Mouse (Mus musculus): ENCODE data around the gene Tapbp. TPM values are rescaled to one million over a fixed set of nuclear protein-coding genes. Genes with fewer than 3 reads are reported as not detected.

The Tapbp gene
- polyA plus RNA-seq, 1 experiment from 2014 or later: 31.4 TPM

- Histone ChIP-seq H3K4me2 (peak overlapping the region; percentile 100), H3K36me3 (ENCODE audit: insufficient read depth) (peaks cover 27% of the 10 kb centered on the region), H3K27ac (ENCODE audit: low read depth) (peak overlapping the region; percentile 88), H3K9ac (peak overlapping the region; percentile 65), H3K27me3 (ENCODE audit: insufficient read depth, low read length) (no peaks in the 10 kb centered on the region), H3K4me3 (ENCODE audit: low read depth, low read length) (peak overlapping the region; percentile 69), H3K9me3 (ENCODE audit: low read depth, low read length) (no peaks in the 10 kb centered on the region), H3K4me1 (ENCODE audit: insufficient read depth) (no peaks in the 10 kb centered on the region; the same call in 1 of the 2 replicates)
- ATAC-seq (ENCODE audit: insufficient read depth): peak; percentile 69
- under 1% methylated on average over 44 of the region's 44 CpGs for WGBS
- DNase-seq: peak; percentile 68
- no peak for TF ChIP-seq CTCF (IDR thresholded peaks at IDR 0.05; ENCODE audit: low read depth)
These were observed 7.2 kb upstream of the Tapbp start for GRCm38 (mm10) chr17:33908331-33909076.

- under 1% methylated on average over 67 of the region's 68 CpGs for WGBS
- H3K4me3 ChIP-seq (ENCODE audit: low read depth, low read length): peak within 1 kb of the TSS; percentile 69
- H3K9me3 ChIP-seq (ENCODE audit: low read depth, low read length): no peaks in the 10 kb centered on the region
- H3K9ac ChIP-seq: peak within 1 kb of the TSS; percentile 86
- peak within 1 kb of the TSS; percentile 93 for H3K27ac ChIP-seq (ENCODE audit: low read depth)
- H3K27me3 ChIP-seq (ENCODE audit: insufficient read depth, low read length): no peaks in the 10 kb centered on the region
- H3K36me3 ChIP-seq (ENCODE audit: insufficient read depth): peaks cover 35% of the 10 kb centered on the region
- DNase-seq (peak; percentile 99), ATAC-seq (ENCODE audit: insufficient read depth) (peak; percentile 97)
- peak within 1 kb of the TSS; percentile 100 for H3K4me2 ChIP-seq
- no peak for TF ChIP-seq CTCF (IDR thresholded peaks at IDR 0.05; ENCODE audit: low read depth)
- no peaks in the 10 kb centered on the region; the same call in 1 of the 2 replicates for H3K4me1 ChIP-seq (ENCODE audit: insufficient read depth)
These were observed 6.4 kb upstream of the Tapbp start, which contains the start of gene Daxx for GRCm38 (mm10) chr17:33909077-33909868. TSS of gene Daxx (plus strand) at chr17:33909414.

- H3K27me3 ChIP-seq (ENCODE audit: insufficient read depth, low read length): no peaks in the 10 kb centered on the region
- H3K9me3 ChIP-seq (ENCODE audit: low read depth, low read length): no peaks in the 10 kb centered on the region
- peak; percentile 57 for DNase-seq
- TF ChIP-seq CTCF (IDR thresholded peaks at IDR 0.05; ENCODE audit: low read depth): no peak
- 0% methylated on average over 14 of the region's 14 CpGs for WGBS
- no peak; the same call in 1 of the 2 replicates for ATAC-seq (ENCODE audit: insufficient read depth)
- peak overlapping the region; percentile 69 for H3K4me3 ChIP-seq (ENCODE audit: low read depth, low read length)
- H3K4me1 ChIP-seq (ENCODE audit: insufficient read depth): no peaks in the 10 kb centered on the region; the same call in 1 of the 2 replicates
- H3K36me3 ChIP-seq (ENCODE audit: insufficient read depth): peaks cover 41% of the 10 kb centered on the region
- H3K4me2 ChIP-seq: peak overlapping the region; percentile 100
- peak overlapping the region; percentile 93 for H3K27ac ChIP-seq (ENCODE audit: low read depth)
- H3K9ac ChIP-seq: peak overlapping the region; percentile 86
These were observed 5.8 kb upstream of the Tapbp start for GRCm38 (mm10) chr17:33909869-33910250.

- Histone ChIP-seq H3K4me1 (ENCODE audit: insufficient read depth) (no peaks in the 10 kb centered on the region; the same call in 1 of the 2 replicates), H3K27ac (ENCODE audit: low read depth) (no peak overlapping the region), H3K27me3 (ENCODE audit: insufficient read depth, low read length) (no peaks in the 10 kb centered on the region), H3K4me2 (peak overlapping the region; percentile 100), H3K9me3 (ENCODE audit: low read depth, low read length) (no peaks in the 10 kb centered on the region), H3K9ac (peak overlapping the region; percentile 86), H3K36me3 (ENCODE audit: insufficient read depth) (peaks cover 45% of the 10 kb centered on the region), H3K4me3 (ENCODE audit: low read depth, low read length) (peak overlapping the region; percentile 69)
- ATAC-seq (ENCODE audit: insufficient read depth) (no peak), DNase-seq (no peak)
- 41% methylated on average over 11 of the region's 11 CpGs for WGBS
- TF ChIP-seq CTCF (IDR thresholded peaks at IDR 0.05; ENCODE audit: low read depth): peak; percentile 19; the same call in 1 of the 2 replicates
These were observed 5.2 kb upstream of the Tapbp start for GRCm38 (mm10) chr17:33910346-33911051.

GRCm38 (mm10) chr17:33911052-33911812 is 4.5 kb upstream of the Tapbp start:
- H3K4me1 ChIP-seq (ENCODE audit: insufficient read depth): no peaks in the 10 kb centered on the region; the same call in 1 of the 2 replicates
- WGBS: 83% methylated on average over 31 of the region's 31 CpGs
- TF ChIP-seq CTCF (IDR thresholded peaks at IDR 0.05; ENCODE audit: low read depth): no peak
- no peak overlapping the region for H3K4me3 ChIP-seq (ENCODE audit: low read depth, low read length)
- H3K9ac ChIP-seq: no peak overlapping the region
- ATAC-seq (ENCODE audit: insufficient read depth) (no peak), DNase-seq (no peak)
- H3K27ac ChIP-seq (ENCODE audit: low read depth): no peak overlapping the region
- no peak overlapping the region for H3K4me2 ChIP-seq
- H3K36me3 ChIP-seq (ENCODE audit: insufficient read depth): peaks cover 45% of the 10 kb centered on the region
- no peaks in the 10 kb centered on the region for H3K27me3 ChIP-seq (ENCODE audit: insufficient read depth, low read length)
- H3K9me3 ChIP-seq (ENCODE audit: low read depth, low read length): no peaks in the 10 kb centered on the region

DNA sequence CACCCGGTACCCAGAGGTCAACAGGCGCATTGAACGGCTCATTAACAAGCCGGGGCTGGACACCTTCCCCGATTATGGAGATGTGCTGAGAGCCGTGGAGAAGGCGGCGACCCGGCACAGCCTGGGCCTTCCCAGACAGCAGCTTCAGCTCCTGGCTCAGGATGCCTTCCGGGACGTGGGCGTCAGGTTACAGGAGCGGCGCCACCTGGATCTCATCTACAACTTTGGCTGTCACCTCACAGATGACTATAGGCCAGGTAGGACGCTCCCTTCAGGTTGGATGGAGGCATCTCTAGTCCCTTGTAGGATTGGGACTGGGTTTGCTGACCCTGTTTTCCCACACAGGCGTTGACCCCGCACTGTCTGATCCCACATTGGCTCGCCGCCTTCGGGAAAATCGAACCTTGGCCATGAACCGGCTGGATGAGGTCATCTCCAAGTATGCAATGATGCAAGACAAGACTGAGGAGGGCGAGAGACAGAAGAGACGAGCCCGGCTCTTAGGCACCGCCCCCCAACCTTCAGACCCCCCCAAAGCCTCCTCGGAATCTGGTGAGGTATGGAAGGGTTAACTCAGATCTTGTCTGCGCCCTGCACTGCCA is 3.8 kb upstream of the Tapbp start:
- 86% methylated on average over 28 of the region's 28 CpGs for WGBS
- Histone ChIP-seq H3K27me3 (ENCODE audit: insufficient read depth, low read length) (no peaks in the 10 kb centered on the region), H3K4me1 (ENCODE audit: insufficient read depth) (no peaks in the 10 kb centered on the region; the same call in 1 of the 2 replicates), H3K9me3 (ENCODE audit: low read depth, low read length) (no peaks in the 10 kb centered on the region), H3K9ac (no peak overlapping the region), H3K4me2 (no peak overlapping the region), H3K27ac (ENCODE audit: low read depth) (no peak overlapping the region), H3K36me3 (ENCODE audit: insufficient read depth) (peaks cover 46% of the 10 kb centered on the region), H3K4me3 (ENCODE audit: low read depth, low read length) (no peak overlapping the region)
- no peak for ATAC-seq (ENCODE audit: insufficient read depth)
- no peak for DNase-seq
- no peak for TF ChIP-seq CTCF (IDR thresholded peaks at IDR 0.05; ENCODE audit: low read depth)

All from lung, embryonic 14.5 days (tissue).